Mouse (Mus musculus): ENCODE measurements at regions not wholly inside any gene's neighbourhood (a gene's known extent, or its start where the extent isn't known, plus 50 kb on each side); places are given as distances from the start of the nearest gene placed in this dataset.

DNA sequence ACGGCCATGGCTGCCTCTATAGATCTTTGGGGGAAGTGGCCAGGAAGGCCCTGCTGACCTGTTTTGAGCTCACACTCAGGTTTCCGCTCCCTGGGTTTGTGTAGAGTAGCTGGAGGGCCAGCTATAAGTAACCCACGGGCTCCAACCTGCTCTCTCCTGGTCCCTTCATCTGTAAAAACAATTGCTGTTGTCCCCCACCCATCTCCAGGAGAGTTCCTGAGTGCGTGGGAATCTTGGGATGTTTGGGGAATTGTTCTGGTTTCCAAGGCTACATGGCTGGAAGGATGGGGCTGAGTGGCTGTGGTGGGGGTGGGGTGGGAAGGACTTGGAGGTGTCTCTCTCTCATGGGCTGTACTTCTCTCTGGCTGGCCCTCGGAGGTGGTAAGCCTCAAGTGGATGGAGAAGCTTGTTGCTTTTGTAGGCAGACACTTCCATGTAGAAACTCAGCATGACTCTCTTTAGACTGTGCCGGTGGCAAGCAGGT, 86.0 kb downstream of the Ackr3 start:
- no peak for DNase-seq

DNA sequence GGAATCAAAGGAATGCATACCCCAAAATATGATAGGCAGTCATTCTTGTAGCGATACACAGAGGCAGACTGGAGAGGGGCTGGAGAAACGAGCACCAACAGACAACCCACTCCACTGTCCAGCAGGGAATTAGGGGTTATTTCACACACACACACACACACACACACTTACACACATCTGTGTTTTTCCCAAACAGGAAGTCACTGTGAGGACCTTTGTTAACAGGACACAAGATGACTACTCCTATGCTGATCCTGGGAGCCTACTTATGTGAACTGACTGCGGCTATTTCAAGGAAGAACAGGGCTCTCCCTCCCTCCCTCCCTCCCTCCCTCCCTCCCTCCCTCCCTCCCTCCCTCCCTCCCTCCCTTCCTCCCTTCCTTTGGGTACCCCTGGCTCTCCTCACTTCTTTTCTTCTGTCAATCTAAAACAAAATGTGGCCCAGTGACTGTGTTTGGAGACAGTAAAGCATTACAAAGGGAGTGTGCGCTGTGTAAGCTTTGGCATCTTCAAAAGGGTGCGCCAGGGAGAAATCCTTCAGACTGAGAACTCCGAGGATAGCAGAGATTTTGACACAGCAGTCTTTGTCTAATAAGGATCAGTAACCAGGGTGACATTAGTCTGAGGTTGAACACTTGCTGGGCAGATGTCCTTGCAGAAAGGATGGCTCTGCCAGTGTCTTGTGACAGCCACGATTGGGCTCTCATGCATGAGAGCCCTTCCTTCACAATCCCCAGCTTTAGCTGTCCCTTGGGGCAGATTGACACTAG, 86.8 kb downstream of the Ackr3 start:
- no peak for DNase-seq

DNA sequence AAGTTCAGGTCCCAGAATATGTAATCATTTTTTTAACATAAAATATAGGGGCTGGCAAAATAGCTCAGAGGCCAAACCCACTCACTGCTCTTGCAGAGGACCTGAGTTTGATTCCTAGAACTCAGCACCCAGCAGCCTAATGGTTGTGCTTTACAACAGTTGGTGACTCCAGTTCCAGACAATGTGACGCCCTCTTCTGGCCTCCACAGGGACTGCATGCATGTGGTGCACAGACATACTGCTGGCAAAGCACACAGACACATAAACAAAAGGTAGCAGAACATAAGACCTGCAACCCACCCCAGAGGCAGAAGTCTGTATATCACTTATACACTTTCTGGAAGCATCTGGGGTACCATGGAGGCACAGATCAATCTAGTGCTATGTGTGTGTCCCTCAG, 87.5 kb downstream of the Ackr3 start:
- DNase-seq, result no peak

DNA sequence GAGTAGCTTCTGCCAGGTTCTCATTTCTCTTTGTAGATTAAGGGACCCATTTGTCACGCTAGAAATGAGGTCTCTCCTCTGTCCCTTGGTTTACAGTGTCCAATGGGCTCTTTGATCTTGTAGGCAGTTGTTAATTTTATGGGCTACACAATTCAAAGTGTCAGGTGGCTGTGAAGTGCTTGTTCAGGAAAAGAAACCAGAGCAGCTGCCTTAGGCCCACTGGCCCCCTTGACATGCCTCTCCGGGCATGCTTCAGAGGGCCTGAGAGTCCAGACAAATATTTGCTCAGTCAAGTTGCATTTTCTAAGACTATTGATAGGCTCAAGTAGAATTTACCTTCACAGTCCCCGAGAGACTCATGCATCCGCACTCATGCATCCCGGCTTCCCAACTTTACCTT, 94.0 kb downstream of the Ackr3 start:
- no peak for DNase-seq

DNA sequence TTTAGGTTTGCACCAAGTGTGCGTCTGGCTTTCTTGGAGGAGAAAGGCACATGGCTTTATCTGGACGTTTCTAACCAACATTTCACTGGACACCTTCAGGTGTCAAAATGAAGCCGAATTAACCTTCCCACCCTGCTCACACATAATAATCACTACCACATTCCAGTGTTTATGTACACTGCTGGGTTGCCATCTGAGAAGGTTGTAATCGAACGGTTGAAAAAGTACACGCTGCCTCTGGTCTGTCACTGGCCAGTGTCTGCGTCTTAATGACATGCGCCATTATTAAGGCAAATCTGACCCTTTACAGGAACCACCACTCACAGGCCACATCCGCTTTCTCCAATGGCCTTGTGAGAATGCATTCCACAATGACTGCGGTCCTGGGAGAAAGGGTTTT, 96.4 kb downstream of the Ackr3 start:
- DNase-seq, result no peak

DNA sequence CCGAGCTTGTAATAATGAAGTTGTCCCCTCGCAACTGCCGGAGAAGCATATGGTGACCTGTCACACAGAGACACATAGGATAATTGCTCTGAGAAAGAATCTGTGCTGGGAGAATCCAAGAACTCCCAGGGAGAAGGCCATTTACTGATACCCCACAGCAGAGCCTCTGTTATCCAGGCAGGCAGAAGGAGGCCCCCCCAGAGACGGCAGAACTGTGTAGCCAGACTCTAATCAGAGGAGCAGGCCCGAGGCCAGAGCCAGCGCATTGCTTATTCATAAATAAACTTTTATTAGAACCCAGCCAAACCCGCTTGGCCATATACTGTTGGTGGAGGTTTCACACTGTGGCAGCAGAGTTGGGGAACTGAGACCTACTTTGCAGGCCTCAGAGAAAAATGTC, 100.6 kb downstream of the Ackr3 start:
- DNase-seq, result no peak

DNA sequence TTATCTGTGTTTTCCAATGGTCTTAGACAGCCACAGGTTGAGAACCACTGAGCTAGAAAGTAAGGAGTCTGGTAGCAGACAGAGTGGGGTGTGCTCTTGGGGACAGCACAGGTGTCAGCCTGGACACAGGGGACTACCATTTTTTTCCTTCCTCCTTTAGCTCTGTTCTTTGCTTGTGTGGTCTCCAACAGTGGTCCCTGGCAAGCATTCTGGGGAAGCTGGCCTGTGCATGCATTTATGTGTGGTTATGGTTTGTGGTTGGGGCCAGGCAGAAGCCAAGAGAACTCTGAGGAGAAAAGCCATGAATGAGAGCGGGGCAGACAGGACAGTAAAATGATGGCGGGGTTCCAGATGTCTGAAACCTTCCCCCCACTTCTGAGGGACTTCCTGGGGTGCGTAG, 107.2 kb downstream of the Ackr3 start:
- no peak for DNase-seq

DNA sequence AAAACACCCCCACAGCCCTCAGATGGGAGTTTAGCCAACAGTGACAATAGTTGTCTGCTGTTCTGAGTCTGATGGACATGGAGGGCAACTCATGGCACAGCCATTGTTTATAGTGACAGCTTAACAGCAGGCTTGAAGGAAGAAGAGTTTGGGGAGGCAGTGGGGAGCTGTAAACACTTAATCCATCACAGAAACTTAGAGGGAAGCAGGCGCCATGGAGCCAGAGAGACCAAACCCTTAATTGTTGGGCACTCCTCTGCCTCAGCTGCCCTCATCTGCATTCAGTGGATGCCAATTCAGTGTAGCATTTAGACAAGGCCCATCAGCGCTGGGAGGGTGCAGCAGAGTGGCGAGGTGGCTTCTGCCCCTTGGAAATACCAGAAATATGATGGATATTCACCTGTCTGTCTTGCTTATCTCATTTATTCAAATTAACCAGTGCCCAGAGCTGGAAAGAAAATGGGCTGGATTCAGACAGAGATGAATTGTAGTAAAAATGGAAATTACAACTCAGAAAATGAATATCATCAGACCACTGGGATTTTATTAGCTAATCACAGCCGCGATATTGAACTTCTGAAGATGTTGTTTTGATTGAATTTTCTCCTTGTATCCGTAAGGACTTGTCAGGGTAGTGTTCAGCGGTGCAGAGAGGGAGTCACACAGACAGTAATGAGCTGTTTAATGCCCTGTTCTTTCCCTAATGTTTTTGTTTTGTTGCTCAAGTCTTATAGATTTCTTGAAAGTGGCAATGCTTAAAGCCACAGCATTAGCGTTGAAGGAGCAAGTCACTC, 108.1 kb downstream of the Ackr3 start:
- no peak for DNase-seq

DNA sequence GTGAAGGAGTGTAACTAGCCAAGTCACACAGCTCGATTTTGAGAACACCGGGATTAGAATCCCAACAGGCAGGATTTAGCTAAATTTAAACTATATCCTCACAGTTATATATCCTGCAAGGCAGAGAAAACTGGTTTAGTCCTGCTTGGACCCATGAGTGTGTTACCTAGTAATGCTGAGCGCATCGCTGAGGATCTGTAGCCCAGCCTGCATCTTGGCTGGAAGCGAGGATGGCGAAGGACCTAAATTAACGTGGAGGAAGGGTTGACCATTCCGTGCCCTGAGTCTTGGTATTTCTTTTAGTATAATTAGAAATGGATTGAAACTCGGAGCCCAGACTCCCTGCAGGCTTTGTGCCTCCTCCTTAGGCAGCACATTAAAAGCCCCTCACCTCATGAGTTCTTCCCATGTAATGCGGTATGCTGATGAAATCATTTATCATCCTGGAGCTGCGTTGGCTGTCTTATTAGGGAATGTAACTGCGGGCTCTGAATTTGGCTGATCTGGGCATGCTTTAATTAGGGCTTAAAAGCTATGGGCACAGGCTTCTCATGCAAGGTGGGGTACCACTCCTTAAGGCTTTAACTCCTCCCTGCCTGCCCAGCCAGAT, 110.1 kb downstream of the Ackr3 start:
- no peak for DNase-seq

DNA sequence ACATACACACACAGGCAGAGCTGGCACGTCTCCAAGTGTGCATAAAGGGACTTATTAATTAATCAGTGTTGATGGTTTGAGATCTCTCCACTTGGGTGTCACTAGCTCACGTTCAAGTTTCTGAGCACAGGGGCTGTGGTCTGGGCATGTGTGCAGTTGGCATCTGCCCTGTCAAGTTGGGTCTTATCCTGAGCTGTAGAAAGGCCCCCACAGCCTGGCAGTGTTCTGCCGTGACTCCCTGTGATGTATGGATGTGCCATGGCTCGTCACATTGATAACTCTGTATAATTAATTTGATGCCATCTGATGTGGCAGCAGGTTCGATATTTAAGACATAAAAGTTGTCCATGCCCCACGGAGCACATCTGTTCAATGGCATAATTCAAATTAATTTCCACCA, 114.1 kb downstream of the Ackr3 start:
- no peak for DNase-seq

DNA sequence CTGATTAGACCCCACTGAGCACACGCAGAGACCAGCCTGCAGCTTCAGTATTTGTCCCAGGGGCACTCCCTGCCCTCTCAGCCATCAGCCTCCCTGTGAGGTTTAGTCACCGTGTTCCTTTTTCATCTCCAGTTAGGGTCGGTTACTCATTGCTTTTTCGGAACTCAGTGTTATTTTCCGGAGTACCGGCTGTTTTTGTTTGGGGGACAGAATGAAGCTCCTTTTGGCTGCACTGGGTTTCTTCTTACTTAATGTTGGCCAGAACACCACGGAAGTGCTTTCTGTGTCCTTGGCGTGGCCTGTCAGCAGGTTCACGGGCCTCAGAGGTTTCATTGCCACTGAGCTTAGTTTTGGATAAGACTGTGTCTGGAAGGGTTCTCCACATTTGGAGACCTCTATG, 114.7 kb downstream of the Ackr3 start:
- DNase-seq, result no peak

DNA sequence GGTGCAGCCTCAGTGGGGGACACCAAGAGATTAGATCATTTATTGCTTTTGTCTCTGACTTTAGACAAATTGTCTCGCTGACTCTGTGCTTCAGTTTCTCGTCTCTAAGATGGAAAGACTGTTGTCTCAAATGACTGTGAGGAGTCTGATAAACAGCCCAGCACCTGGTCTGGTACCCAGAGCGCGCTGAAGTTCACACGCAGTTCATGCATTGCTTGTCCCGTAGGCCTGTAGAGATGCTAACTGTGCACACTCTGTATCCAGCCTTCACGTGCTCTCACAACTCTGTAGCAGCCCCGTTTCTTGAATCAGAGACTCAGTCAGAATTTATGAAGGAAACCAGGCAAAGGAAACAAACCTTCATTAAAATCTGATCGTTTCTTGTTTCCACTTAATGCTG, 116.7 kb downstream of the Ackr3 start:
- DNase-seq, result no peak

DNA sequence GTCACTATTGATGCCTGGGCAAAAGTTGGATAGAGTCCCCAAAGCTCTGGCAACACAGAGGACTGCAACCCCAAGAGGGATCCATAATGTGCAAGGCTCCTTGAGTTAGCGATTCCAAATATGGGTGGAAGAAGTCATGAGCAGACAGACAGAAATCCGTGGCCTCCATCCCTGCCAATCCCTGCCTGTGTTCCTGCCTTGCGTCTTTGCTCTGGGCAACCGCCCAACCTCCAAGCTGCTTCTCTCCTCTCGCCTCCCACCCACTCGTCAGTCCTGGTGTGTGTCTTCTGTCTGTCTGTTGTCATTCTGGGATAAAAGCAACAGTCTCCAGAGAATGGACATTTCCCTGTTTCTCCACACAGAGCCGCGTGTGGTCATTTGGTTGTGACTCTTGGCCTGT, 117.7 kb downstream of the Ackr3 start:
- DNase-seq, result no peak

DNA sequence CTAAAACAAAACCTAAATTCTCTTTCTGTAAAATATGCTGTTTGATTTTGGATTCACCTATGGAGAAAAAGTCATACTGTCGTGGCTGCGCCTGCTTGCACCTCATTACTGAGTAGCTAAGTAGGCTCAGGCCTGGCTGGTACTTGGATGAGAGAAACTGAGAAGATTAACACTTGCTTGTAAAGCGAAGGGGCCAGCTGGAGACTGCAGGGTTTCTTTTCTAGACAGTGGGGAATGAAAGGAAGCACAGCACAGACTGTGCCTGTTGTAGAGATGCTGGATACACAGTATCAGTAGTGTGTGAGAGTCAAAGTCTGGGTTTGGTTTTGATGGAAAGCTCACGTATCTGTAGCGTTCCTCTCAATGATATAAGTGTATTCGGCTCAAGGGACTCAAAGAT, 123.5 kb downstream of the Ackr3 start:
- no peak for DNase-seq

DNA sequence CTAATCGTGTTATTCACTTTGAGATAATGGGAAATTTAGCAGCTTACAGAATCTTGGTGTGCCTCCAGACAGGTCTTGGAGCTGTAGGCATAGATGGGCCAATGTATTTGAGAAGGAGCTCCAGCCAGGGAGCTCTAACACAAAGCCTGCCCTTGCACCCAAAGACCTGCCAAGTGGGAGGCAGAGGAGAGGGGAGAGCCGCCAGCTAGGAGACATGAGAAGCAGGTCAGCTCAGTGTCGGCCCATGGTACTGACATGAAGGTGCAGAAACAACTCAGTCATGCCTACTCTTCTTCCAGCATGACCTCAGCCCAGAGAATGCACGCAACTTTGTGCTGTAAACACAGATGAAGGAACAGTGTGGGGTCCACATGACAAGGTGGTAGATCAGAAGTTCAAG, 128.8 kb downstream of the Ackr3 start:
- no peak for DNase-seq

DNA sequence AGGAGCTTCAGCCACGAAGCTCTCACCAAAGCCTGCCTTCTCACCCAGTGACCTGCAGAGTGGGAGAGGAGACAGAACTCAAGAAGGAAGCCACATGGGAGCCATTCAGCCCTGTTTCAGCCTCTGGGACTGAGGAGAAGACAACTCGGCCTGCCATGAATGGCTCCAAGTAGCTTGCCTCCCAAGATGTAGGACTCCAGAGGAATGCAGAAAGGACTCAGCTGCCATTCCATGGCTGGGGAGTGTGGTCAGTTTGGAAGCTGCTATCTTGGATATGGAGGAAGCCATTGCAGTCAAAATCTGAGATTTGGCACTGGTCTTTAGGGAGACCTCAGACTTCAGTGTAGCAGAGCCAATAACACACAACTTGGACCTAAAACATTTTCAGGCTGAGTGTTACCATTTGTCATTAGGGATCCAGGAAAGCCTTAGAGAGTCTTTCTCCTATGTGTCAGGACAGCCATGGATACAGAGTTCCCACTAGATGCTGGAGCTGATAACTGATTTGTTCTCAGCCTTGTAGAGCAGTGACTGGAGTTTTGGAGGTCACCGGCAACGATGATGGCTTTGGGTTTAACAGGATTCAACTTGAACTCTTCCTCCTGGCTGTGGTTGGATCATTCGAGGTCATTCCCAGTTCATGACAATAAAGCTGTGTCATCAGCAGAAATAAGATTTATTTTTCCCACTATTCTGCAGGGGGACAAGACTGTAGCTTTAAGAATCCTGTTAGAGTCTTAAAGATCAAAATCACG, 130.1 kb downstream of the Ackr3 start:
- DNase-seq, result no peak

DNA sequence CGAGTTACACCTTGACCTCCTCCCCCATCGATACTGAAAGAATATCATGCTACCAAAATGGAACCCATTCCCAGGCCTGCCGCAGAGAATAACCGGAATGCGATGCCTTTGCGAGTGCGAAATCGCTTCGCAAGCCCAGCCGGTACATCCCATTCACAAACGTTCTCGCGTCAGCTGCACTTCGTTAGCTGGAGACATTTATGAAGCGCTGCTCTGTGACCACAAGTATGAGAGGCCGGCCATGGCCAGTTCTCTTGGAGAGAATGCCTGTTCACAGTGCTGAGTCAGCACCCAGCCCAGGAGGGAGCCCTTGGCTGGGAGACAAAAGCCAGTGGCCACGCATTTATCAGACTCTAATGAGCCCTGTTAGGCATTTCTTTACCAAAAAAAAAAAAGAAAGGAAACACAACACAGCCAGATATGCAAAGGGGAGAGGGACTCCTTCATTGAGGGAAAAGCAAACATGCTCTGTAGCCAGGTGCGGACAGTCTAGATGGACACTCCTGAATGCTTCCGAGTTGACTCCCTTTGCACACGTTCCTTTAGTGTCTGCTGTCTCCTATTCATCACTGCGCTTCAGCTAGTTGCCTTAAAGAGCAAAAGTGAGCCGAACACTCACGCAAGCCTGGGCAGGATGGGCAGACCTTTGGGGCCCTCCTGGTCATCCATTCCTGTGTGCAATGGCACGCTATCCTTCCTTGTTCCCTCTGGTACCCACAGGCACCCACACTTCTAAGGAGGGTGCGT, 131.4 kb downstream of the Ackr3 start:
- peak in 1 of 2 experiments; percentile 15 for DNase-seq

DNA sequence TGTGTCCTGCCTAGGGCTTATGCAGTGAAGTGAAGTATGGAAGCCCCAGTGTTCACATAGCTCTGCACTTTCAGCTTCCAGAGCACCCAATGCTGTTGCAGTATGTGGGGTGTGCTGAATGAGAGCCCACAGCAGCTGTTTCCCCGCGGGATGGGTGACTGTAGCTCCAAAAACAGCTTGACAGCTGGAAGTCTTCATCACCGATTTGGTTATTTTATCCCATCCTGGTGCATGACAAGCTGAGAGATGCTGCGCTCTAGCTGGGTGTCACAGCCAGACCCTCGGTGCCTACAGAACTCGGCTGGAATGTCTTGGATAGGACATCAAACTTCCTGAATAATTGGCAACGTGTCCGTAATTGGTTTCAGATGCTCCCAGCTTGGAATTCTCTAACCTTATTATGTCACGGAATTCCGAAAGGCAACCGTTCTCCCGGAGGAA, 134.1 kb downstream of the Ackr3 start:
- DNase-seq, result no peak

DNA sequence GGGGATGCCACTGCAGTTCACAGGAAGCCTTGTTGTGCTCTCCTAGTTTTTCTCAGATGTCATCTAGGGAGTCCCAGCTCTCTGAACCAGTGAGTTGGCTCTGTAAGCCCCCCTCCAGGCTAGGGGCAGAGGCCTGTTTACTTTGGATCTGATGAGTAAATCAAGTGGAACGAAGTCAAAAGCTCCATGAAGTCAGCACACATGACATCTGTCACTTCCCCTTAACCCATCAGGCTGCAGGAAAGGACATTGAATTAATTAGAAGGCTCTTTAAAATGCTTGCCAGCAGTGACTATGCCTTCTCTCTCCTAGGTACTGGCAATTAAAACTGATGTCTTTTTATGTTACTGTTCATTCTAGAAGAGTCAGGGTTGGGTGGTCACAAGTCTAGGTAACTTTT, 138.6 kb downstream of the Ackr3 start:
- DNase-seq, result no peak

DNA sequence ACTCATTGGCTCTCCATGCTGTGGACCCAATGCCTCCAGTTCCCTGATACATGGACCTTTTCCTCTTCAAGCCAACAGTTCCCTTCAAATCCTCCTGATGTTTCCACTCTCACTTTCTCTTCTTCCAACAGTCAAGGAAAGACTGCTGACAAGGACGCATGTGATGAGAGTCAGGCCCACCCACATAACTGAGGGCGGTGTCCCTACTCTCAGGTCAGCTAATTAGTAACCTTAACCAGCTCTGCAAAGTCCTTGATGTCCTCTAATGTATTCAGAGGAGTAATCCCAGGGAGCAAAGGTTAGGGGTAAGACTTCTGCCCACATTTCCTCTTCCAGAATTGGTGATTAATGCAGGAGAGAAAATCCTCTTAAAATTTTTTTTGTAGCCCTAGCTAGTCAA, 139.7 kb downstream of the Ackr3 start:
- DNase-seq, result no peak

DNA sequence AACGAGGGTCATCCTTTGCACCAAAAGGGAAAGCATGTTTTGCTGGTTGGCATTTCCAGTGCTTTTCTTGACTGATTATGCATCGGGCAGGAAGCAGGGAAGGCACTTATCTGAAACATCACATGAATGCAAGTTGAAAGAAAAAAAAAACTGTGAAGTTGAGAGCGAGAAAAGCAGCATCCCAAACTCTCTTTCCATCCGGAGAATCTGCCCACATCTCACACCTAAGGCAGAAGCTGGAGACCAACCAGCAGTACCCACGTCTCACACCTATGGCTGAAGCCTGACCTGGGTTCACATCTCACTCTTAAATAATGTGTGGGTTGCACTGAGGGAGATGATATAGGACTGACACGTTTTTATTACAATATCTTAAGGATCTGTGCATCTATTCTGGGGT, 143.3 kb downstream of the Ackr3 start:
- DNase-seq, result no peak

DNA sequence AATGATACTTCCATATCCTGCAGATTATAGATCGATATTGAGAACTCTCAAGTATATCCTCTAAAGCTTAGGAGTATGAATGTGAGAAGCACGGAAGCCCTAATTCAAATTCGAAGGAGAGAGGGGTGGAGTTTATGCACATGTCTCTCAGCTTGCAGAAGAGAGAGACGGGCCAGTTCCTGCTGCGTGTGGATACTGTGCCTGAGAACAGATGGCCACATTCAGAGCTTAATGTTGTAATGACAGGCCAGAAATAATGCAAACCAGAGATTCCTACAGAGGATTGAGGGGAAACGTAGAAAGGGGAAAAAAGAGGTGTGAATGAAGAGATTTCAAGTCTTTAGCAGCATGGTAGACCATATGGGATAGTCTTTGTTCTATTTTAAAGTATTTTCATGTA, 145.8 kb downstream of the Ackr3 start:
- peak; percentile 68 to 70 for DNase-seq

All from cerebellum, postnatal 36 days (tissue).